Mouse (Mus musculus) forebrain, embryonic 13.5 days (tissue): ENCODE data around the gene Frem3. TPM values are rescaled to one million over a fixed set of nuclear protein-coding genes. Genes with fewer than 3 reads are reported as not detected.

Experiments used
- ATAC-seq: fragments of 200-750 bp; cut with Nextera tagmentation; 2 replicates; pipeline ENCODE4 v1.8.0; 2017
- H3K27ac ChIP-seq: fragments of 300-500 bp; sonication (generic); 2 replicates; pipeline ENCODE4 v1.5.1; 2015; ENCODE audit warnings: inconsistent platforms, mild to moderate bottlenecking, moderate library complexity
- H3K27me3 ChIP-seq: fragments of 300-500 bp; sonication (generic); 2 replicates; pipeline ENCODE4 v1.6.1; 2015; ENCODE audit warnings: mild to moderate bottlenecking, inconsistent platforms
- H3K36me3 ChIP-seq: fragments of 300-500 bp; sonication (generic); 2 replicates; pipeline ENCODE4 v1.6.1; 2015; ENCODE audit warnings: mild to moderate bottlenecking, inconsistent platforms; ENCODE audit not compliant: poor library complexity, severe bottlenecking
- H3K4me1 ChIP-seq: fragments of 300-500 bp; sonication (generic); 2 replicates; pipeline ENCODE4 v1.6.1; 2015; ENCODE audit warnings: inconsistent platforms
- H3K4me2 ChIP-seq: fragments of 300-500 bp; sonication (generic); 2 replicates; pipeline ENCODE4 v1.6.1; 2015; ENCODE audit warnings: inconsistent platforms, mild to moderate bottlenecking, moderate library complexity
- H3K4me3 ChIP-seq: fragments of 300-500 bp; sonication (generic); 2 replicates; pipeline ENCODE4 v1.5.1; 2015; ENCODE audit warnings: mild to moderate bottlenecking, inconsistent platforms
- H3K9ac ChIP-seq: fragments of 300-500 bp; sonication (generic); 2 replicates; pipeline ENCODE4 v1.6.1; 2015; ENCODE audit warnings: mild to moderate bottlenecking, inconsistent platforms
- H3K9me3 ChIP-seq: fragments of 300-500 bp; sonication (generic); replicated peaks from 2 replicates; pipeline ENCODE4 v1.6.1; 2016; ENCODE audit warnings: inconsistent platforms
- WGBS: fragments of 180-500 bp; shearing (Covaris S2); methylation state at CpG from one replicate; pipeline ENCODE4 v1.1.7; 2015; 5-methylcytosine and 5-hydroxymethylcytosine counted together
- polyA plus RNA-seq: library from polyadenylated mRNA; unstranded; fragments of >200 nt; fragmentation: Nextera tagmentation; extraction: Ambion mirVana; gene quantifications from 2 replicates; pipeline ENCODE4 v1.2.1, GENCODE M21; 2015

Gene Frem3
- polyA plus RNA-seq, 1 experiment from 2014 or later, result not detected

GRCm38 (mm10) chr8:80611441-80611751 lies 516 bp downstream of the Frem3 start:
- Histone ChIP-seq H3K9me3 (no peaks in the 10 kb centered on the region), H3K36me3 (no peaks in the 10 kb centered on the region), H3K4me2 (peak overlapping the region; percentile 55), H3K27ac (no peak overlapping the region), H3K4me1 (peaks cover 14% of the 10 kb centered on the region), H3K4me3 (peak overlapping the region; percentile 26), H3K27me3 (peaks cover 26% of the 10 kb centered on the region), H3K9ac (no peak overlapping the region)
- 0 out of 2 replicates have a peak, but pooled peaks have one; percentile 33 for ATAC-seq
- WGBS, result 3% methylated on average over 12 of the region's 12 CpGs

DNA sequence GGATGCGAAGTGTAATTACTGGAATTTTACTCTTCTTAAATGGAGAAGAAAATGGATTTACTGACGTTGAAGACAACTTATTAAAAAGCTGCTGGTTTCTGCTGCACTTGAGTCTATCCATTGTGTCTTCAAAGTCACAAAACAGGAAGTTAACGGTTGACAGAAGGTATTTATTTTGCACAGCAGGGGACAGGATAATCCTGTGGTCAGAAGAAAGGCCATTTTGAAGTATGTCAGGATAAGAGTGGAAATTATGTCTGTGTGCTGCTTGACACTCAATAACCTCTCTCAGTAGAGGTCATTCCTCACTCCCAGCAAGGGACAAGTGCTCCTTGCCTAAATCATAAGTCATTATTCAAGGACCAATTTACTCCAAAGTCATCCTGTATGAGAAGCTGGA lies 8.9 kb downstream of the Frem3 start:
- Histone ChIP-seq H3K9ac (no peak overlapping the region), H3K4me3 (no peak overlapping the region), H3K27ac (no peak overlapping the region), H3K9me3 (no peaks in the 10 kb centered on the region), H3K36me3 (no peaks in the 10 kb centered on the region), H3K4me2 (no peak overlapping the region), H3K27me3 (no peaks in the 10 kb centered on the region), H3K4me1 (no peaks in the 10 kb centered on the region)
- WGBS, result 34% methylated on average over 3 of the region's 3 CpGs
- ATAC-seq, result no peak

- WGBS, result 73% methylated on average over 6 of the region's 6 CpGs
- Histone ChIP-seq H3K36me3 (no peaks in the 10 kb centered on the region), H3K9me3 (no peaks in the 10 kb centered on the region), H3K4me2 (no peak overlapping the region), H3K4me3 (no peak overlapping the region), H3K27ac (no peak overlapping the region), H3K27me3 (no peaks in the 10 kb centered on the region), H3K4me1 (no peaks in the 10 kb centered on the region), H3K9ac (no peak overlapping the region)
- ATAC-seq, result peak; percentile 69; the same call in 1 of the 2 replicates
Observed at GRCm38 (mm10) chr8:80647394-80647793, 36.5 kb downstream of the Frem3 start.

GRCm38 (mm10) chr8:80657639-80658038 lies 46.8 kb downstream of the Frem3 start:
- Histone ChIP-seq H3K36me3 (no peaks in the 10 kb centered on the region), H3K4me2 (no peak overlapping the region), H3K9me3 (no peaks in the 10 kb centered on the region), H3K4me1 (no peaks in the 10 kb centered on the region), H3K27ac (no peak overlapping the region), H3K27me3 (no peaks in the 10 kb centered on the region), H3K9ac (no peak overlapping the region), H3K4me3 (no peak overlapping the region)
- ATAC-seq, result no peak
- WGBS, result 57% methylated on average over 4 of the region's 4 CpGs

DNA sequence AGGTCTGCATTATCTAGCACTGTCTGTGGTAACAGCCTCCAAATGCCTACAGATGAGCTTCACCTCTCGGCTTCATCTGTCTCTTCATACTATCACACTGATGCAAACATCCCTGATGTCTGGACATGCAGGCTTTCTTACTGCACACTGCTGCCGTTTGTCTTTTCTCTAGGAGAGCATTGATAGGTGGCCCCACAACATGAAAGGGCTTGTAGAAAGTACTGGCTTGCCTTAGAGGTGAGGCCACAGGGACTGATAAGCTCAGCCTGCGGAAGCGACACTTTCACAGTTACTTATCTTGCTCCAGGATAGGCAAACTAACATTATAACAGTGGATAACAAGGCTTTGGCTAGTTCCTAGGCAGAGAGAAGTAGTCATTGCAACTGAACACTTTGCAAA lies 50.2 kb downstream of the Frem3 start:
- Histone ChIP-seq H3K4me3 (no peak overlapping the region), H3K4me1 (no peaks in the 10 kb centered on the region), H3K4me2 (no peak overlapping the region), H3K9me3 (no peaks in the 10 kb centered on the region), H3K27me3 (no peaks in the 10 kb centered on the region), H3K27ac (no peak overlapping the region), H3K36me3 (no peaks in the 10 kb centered on the region), H3K9ac (no peak overlapping the region)
- 89% methylated on average over 4 of the region's 4 CpGs for WGBS
- ATAC-seq, result no peak

DNA sequence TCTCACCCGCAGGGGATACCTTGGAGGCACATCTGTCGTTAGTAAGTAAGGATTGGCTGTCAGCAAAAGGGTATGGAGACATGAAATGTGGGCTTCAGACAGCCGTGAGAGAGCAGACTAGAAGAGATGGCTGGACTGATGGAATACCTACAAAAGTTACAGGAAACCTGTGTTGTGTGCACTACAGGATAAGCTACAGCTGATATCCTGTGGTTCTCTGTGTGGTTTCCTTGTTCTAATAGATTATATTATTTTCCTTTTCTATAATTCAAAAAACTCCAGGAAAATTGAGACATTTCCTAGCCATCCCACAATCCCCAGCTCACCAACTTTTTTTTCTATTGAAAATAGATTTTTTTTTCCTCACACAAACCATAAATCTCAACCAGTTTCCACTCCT lies 52.6 kb downstream of the Frem3 start:
- no peak overlapping the region for H3K9ac ChIP-seq
- no peak for ATAC-seq
- H3K4me3 ChIP-seq, result no peak overlapping the region
- no peaks in the 10 kb centered on the region for H3K4me1 ChIP-seq
- no peaks in the 10 kb centered on the region for H3K27me3 ChIP-seq
- H3K36me3 ChIP-seq, result no peaks in the 10 kb centered on the region
- no peak overlapping the region for H3K27ac ChIP-seq
- H3K4me2 ChIP-seq, result no peak overlapping the region
- 74% methylated on average over 3 of the region's 3 CpGs for WGBS
- H3K9me3 ChIP-seq, result no peaks in the 10 kb centered on the region

DNA sequence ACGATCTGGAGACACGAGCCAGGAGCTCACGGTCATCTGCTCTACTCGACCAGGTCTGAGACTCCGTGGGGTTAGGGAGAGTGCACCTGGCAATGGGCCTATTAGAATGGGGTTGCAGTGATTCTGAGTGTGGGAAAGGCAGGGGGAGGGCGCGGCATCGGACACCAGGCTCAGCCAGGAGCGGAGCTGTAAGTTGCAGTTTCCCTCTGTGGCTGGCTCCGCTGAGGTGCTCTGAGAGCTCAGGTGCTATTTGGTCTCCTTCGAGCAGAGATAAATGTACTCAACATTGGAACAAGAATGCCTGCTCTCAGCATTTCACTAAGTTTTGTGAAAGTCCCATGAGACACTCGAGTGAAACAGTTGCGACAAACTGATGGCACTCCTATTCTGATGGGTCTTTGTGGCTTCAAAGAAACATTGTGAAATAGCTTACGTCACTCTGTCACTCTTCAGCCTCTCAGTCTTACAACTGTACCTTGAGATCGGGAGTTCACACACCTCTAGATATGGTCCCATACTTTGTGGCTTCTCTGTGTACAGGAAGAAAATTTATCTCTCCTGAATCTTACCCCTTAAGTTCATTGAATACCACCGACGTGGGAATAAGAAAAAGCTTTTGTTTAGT lies 58.5 kb downstream of the Frem3 start:
- Histone ChIP-seq H3K4me1 (no peaks in the 10 kb centered on the region), H3K36me3 (no peaks in the 10 kb centered on the region), H3K4me2 (no peak overlapping the region), H3K4me3 (no peak overlapping the region), H3K27ac (no peak overlapping the region), H3K9me3 (no peaks in the 10 kb centered on the region), H3K27me3 (no peaks in the 10 kb centered on the region), H3K9ac (no peak overlapping the region)
- ATAC-seq, result no peak
- 78% methylated on average over 17 of the region's 17 CpGs for WGBS

DNA sequence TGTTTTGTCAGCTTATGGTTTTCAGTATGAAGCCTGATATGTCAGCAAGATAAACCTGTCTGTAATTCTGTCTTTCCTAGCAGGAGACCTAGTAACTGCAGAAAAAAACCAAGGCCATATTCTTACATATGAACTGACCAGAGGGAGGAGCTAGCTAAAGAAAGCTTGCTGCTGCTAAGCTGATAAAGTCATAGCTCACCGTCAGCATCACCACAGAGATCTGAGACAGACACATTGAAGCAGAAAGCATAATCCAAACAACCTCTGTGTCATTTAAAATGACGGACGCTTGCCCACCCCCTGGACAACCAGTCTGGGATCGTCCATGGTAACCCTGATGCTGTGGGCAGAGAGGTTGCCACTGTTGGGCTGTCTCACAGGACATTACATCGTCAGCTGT lies 71.7 kb downstream of the Frem3 start:
- Histone ChIP-seq H3K4me2 (no peak overlapping the region), H3K9ac (no peak overlapping the region), H3K27me3 (no peaks in the 10 kb centered on the region), H3K27ac (no peak overlapping the region), H3K4me1 (no peaks in the 10 kb centered on the region), H3K4me3 (no peak overlapping the region), H3K36me3 (no peaks in the 10 kb centered on the region), H3K9me3 (no peaks in the 10 kb centered on the region)
- 80% methylated on average over 5 of the region's 5 CpGs for WGBS
- ATAC-seq, result no peak

DNA sequence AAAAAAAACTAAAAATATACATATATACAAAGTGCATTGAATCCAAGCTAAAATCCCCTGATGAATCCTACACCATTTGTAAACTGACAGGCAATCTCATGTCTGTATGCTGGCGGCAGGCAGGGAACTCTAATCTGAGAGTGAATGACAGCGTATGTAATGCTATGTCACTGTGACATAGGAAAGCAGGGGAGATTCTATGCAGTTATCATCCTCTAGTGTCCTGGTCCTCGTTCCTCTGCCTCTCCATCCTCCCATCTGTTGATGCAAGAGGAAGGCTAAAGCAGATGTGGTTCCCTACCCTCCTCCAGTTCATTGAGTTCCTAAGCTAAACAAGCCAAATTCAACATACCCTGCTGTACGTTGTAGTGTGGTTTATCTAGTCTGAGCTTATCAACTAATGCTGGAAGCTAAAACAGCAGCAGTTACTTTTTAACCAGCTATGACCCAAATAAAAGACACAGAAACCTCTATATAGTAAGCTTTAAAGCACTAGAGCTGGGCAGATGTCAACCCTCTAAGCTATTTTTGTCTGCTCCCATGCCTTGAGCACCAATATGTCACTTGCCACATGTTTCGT lies 73.0 kb downstream of the Frem3 start:
- Histone ChIP-seq H3K4me2 (no peak overlapping the region), H3K36me3 (no peaks in the 10 kb centered on the region), H3K4me1 (no peaks in the 10 kb centered on the region), H3K4me3 (no peak overlapping the region), H3K9ac (no peak overlapping the region), H3K9me3 (no peaks in the 10 kb centered on the region), H3K27me3 (no peaks in the 10 kb centered on the region), H3K27ac (no peak overlapping the region)
- ATAC-seq, result no peak
- WGBS, result 85% methylated on average over 5 of the region's 5 CpGs

DNA sequence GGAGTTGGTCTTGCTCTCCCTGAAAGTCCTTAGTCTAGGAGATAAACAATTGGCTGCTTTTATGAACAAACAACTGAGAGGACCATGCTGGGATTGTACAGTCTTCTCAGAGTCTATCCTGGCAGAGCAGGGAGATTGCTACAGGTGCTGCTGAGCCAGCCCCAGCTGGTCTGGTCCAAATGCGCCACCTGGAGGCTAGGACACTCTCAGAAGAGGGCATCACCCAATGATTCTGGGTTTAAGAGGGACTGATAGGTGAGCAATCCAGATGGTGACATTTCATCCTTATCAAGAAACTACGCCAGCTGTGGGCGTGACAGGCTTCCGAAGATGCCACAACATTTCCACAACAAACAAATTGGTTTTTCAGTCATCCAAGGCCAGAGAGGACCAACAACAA lies 77.3 kb downstream of the Frem3 start:
- Histone ChIP-seq H3K4me1 (no peaks in the 10 kb centered on the region), H3K27ac (no peak overlapping the region), H3K9me3 (no peaks in the 10 kb centered on the region), H3K27me3 (no peaks in the 10 kb centered on the region), H3K36me3 (no peaks in the 10 kb centered on the region), H3K4me3 (no peak overlapping the region), H3K9ac (no peak overlapping the region), H3K4me2 (no peak overlapping the region)
- peak; percentile 87 for ATAC-seq
- WGBS, result 54% methylated on average over 4 of the region's 4 CpGs

DNA sequence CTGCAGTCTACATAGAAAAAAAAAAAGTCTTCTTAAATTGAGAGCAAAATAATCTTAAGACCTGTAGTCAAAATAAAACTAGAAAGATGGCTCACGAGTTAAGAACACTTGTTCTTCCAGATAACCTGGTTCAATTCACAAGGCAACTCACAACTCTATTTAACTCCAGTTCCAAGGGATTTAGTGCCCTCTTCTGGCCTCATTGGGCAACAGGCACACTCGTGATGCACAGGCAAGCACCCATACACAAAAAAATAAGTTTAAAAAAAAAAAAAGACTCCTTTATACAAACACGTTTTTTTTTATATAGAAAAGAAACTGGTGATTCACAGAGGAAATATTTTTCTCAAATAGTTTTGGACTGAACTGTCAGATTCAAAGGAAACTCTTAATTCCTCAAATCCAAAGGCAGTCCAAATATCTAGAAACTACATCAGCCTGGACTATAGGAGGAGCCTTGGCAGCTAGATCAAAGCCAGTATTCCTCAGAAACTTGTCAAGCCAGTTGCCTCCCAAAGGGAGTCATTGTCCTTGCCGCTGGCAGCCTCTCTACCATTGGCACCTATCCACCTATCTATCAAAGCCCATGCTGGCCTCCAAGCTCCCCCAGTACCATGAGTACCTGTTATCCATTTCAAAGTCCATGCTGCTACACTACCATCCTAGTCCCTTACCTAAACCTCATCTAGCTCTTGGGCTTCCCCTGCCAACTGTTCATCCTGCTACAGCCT lies 100.0 kb downstream of the Frem3 start:
- no peak overlapping the region for H3K27ac ChIP-seq
- ATAC-seq, result peak; percentile 48; the same call in 1 of the 2 replicates
- no peaks in the 10 kb centered on the region for H3K27me3 ChIP-seq
- H3K36me3 ChIP-seq, result peaks cover 73% of the 10 kb centered on the region
- WGBS, result 72% methylated on average over 4 of the region's 4 CpGs
- H3K9ac ChIP-seq, result no peak overlapping the region
- no peak overlapping the region for H3K4me2 ChIP-seq
- H3K4me3 ChIP-seq, result no peak overlapping the region
- no peaks in the 10 kb centered on the region for H3K4me1 ChIP-seq
- H3K9me3 ChIP-seq, result no peaks in the 10 kb centered on the region

DNA sequence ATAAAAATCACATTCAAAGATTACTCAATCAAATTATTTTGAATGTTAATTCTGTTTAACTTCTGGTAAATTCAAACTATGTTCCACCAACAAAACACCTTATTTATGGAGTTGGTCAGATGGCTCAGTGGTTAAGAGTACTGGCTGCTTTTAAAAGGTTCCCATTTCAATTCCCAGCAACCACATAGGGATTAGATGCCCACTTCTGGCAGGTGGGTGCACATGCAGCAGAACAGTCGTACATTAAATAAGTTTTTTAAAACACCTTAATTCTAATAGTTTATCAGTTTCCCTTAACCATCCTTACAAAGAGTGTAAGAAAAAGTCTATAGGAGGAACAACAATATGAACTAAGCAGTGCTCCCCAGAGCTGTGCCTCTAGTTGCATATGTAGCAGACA lies 103.6 kb downstream of the Frem3 start:
- no peak for ATAC-seq
- WGBS, result 89% methylated on average over 1 of the region's 1 CpGs
- H3K4me1 ChIP-seq, result no peaks in the 10 kb centered on the region
- no peaks in the 10 kb centered on the region for H3K9me3 ChIP-seq
- no peak overlapping the region for H3K4me2 ChIP-seq
- peaks cover 68% of the 10 kb centered on the region for H3K36me3 ChIP-seq
- H3K27ac ChIP-seq, result no peak overlapping the region
- no peaks in the 10 kb centered on the region for H3K27me3 ChIP-seq
- no peak overlapping the region for H3K4me3 ChIP-seq
- no peak overlapping the region for H3K9ac ChIP-seq
